Mouse (Mus musculus): ENCODE results near the gene Specc1l. TPM values are rescaled to one million over a fixed set of nuclear protein-coding genes. Genes with fewer than 3 reads are reported as not detected.

Specc1l gene
- polyA plus RNA-seq, 1 experiment from 2014 or later: 32.1 TPM

GRCm38 (mm10) chr10:75316872-75316907 is 104.8 kb downstream of the Specc1l start, which contains the start of gene Adora2a:
Adora2a (plus strand) TSS chr10:75316877.
- H3K36me3 ChIP-seq: peaks cover 5% of the 10 kb centered on the region; the same call in 1 of the 2 replicates
- H3K9me3 ChIP-seq (replicated peaks): no peaks in the 10 kb centered on the region
- 4% methylated on average over 4 of the region's 4 CpGs for WGBS
- peaks cover 22% of the 10 kb centered on the region for H3K4me1 ChIP-seq
- peak within 1 kb of the TSS; percentile 47 for H3K4me3 ChIP-seq (replicated peaks)
- no peak within 1 kb of the TSS for H3K27ac ChIP-seq (replicated peaks)
- H3K9ac ChIP-seq: 0 out of 2 replicates have a peak within 1 kb of the TSS, but pooled peaks have one; percentile 21
- H3K27me3 ChIP-seq: peaks cover 37% of the 10 kb centered on the region
- peak within 1 kb of the TSS; percentile 79 for H3K4me2 ChIP-seq (replicated peaks)
- 0 out of 2 replicates have a peak, but pooled peaks have one; percentile 8 for ATAC-seq (ENCODE audit: insufficient number of reproducible peaks, low FRiP score, low TSS enrichment, low read depth)

- H3K9me3 ChIP-seq (replicated peaks): no peaks in the 10 kb centered on the region
- peaks cover 22% of the 10 kb centered on the region for H3K4me1 ChIP-seq
- no peak overlapping the region for H3K27ac ChIP-seq (replicated peaks)
- peak overlapping the region; percentile 47 for H3K4me3 ChIP-seq (replicated peaks)
- WGBS: under 1% methylated on average over 80 of the region's 81 CpGs
- peaks cover 37% of the 10 kb centered on the region for H3K27me3 ChIP-seq
- H3K4me2 ChIP-seq (replicated peaks): peak overlapping the region; percentile 79
- H3K36me3 ChIP-seq: peaks cover 5% of the 10 kb centered on the region; the same call in 1 of the 2 replicates
- ATAC-seq (ENCODE audit: insufficient number of reproducible peaks, low FRiP score, low TSS enrichment, low read depth): peak; percentile 35; the same call in 1 of the 2 replicates
- H3K9ac ChIP-seq: 0 out of 2 replicates have a peak overlapping the region, but pooled peaks have one; percentile 21
Measured at GRCm38 (mm10) chr10:75316908-75317761, 105.3 kb downstream of the Specc1l start.

- Histone ChIP-seq H3K27ac (replicated peaks) (no peak overlapping the region), H3K27me3 (peaks cover 37% of the 10 kb centered on the region), H3K4me3 (replicated peaks) (peak overlapping the region; percentile 47), H3K9me3 (replicated peaks) (no peaks in the 10 kb centered on the region), H3K9ac (no peak overlapping the region), H3K4me1 (peaks cover 22% of the 10 kb centered on the region), H3K4me2 (replicated peaks) (peak overlapping the region; percentile 79; the same call in 1 of the 2 replicates), H3K36me3 (no peaks in the 10 kb centered on the region)
- 82% methylated on average over 6 of the region's 6 CpGs for WGBS
- ATAC-seq (ENCODE audit: insufficient number of reproducible peaks, low FRiP score, low TSS enrichment, low read depth): no peak
Measured at GRCm38 (mm10) chr10:75318206-75318605, 106.3 kb downstream of the Specc1l start.

- H3K36me3 ChIP-seq: no peaks in the 10 kb centered on the region
- no peak for ATAC-seq (ENCODE audit: insufficient number of reproducible peaks, low FRiP score, low TSS enrichment, low read depth)
- H3K27me3 ChIP-seq: peaks cover 37% of the 10 kb centered on the region
- H3K27ac ChIP-seq (replicated peaks): no peak overlapping the region
- no peak overlapping the region for H3K9ac ChIP-seq
- H3K4me2 ChIP-seq (replicated peaks): no peak overlapping the region
- WGBS: 53% methylated on average over 4 of the region's 4 CpGs
- no peak overlapping the region for H3K4me3 ChIP-seq (replicated peaks)
- no peaks in the 10 kb centered on the region for H3K9me3 ChIP-seq (replicated peaks)
- H3K4me1 ChIP-seq: peaks cover 22% of the 10 kb centered on the region
Measured at GRCm38 (mm10) chr10:75320321-75320720, 108.4 kb downstream of the Specc1l start.

GRCm38 (mm10) chr10:75322966-75323365 is 111.1 kb downstream of the Specc1l start:
- H3K9ac ChIP-seq: no peak overlapping the region
- peaks cover 19% of the 10 kb centered on the region for H3K27me3 ChIP-seq
- no peak overlapping the region for H3K27ac ChIP-seq (replicated peaks)
- 58% methylated on average over 6 of the region's 6 CpGs for WGBS
- H3K36me3 ChIP-seq: no peaks in the 10 kb centered on the region
- no peak overlapping the region for H3K4me3 ChIP-seq (replicated peaks)
- no peaks in the 10 kb centered on the region; the same call in 1 of the 2 replicates for H3K4me1 ChIP-seq
- H3K4me2 ChIP-seq (replicated peaks): no peak overlapping the region
- no peaks in the 10 kb centered on the region for H3K9me3 ChIP-seq (replicated peaks)
- ATAC-seq (ENCODE audit: insufficient number of reproducible peaks, low FRiP score, low TSS enrichment, low read depth): no peak

GRCm38 (mm10) chr10:75323986-75324385 is 112.1 kb downstream of the Specc1l start:
- no peak for ATAC-seq (ENCODE audit: insufficient number of reproducible peaks, low FRiP score, low TSS enrichment, low read depth)
- no peaks in the 10 kb centered on the region for H3K36me3 ChIP-seq
- H3K4me1 ChIP-seq: no peaks in the 10 kb centered on the region; the same call in 1 of the 2 replicates
- H3K27me3 ChIP-seq: peaks cover 9% of the 10 kb centered on the region
- H3K9me3 ChIP-seq (replicated peaks): no peaks in the 10 kb centered on the region
- H3K27ac ChIP-seq (replicated peaks): no peak overlapping the region
- no peak overlapping the region for H3K9ac ChIP-seq
- no peak overlapping the region for H3K4me3 ChIP-seq (replicated peaks)
- H3K4me2 ChIP-seq (replicated peaks): no peak overlapping the region
- 82% methylated on average over 8 of the region's 8 CpGs for WGBS

GRCm38 (mm10) chr10:75324391-75324790 is 112.5 kb downstream of the Specc1l start:
- no peaks in the 10 kb centered on the region for H3K9me3 ChIP-seq (replicated peaks)
- H3K4me2 ChIP-seq (replicated peaks): no peak overlapping the region
- H3K36me3 ChIP-seq: no peaks in the 10 kb centered on the region
- ATAC-seq (ENCODE audit: insufficient number of reproducible peaks, low FRiP score, low TSS enrichment, low read depth): no peak
- peaks cover 5% of the 10 kb centered on the region for H3K27me3 ChIP-seq
- H3K4me3 ChIP-seq (replicated peaks): no peak overlapping the region
- no peak overlapping the region for H3K9ac ChIP-seq
- no peak overlapping the region for H3K27ac ChIP-seq (replicated peaks)
- H3K4me1 ChIP-seq: no peaks in the 10 kb centered on the region; the same call in 1 of the 2 replicates
- WGBS: 65% methylated on average over 10 of the region's 10 CpGs

- no peak overlapping the region for H3K27ac ChIP-seq (replicated peaks)
- no peaks in the 10 kb centered on the region for H3K9me3 ChIP-seq (replicated peaks)
- no peak overlapping the region for H3K4me2 ChIP-seq (replicated peaks)
- WGBS: 95% methylated on average over 23 of the region's 23 CpGs
- no peaks in the 10 kb centered on the region for H3K36me3 ChIP-seq
- no peak overlapping the region for H3K9ac ChIP-seq
- no peak overlapping the region for H3K4me3 ChIP-seq (replicated peaks)
- ATAC-seq (ENCODE audit: insufficient number of reproducible peaks, low FRiP score, low TSS enrichment, low read depth): no peak
- no peaks in the 10 kb centered on the region for H3K27me3 ChIP-seq
- no peaks in the 10 kb centered on the region; the same call in 1 of the 2 replicates for H3K4me1 ChIP-seq
Measured at GRCm38 (mm10) chr10:75325821-75326220, 113.9 kb downstream of the Specc1l start.

- no peak overlapping the region for H3K4me2 ChIP-seq (replicated peaks)
- H3K36me3 ChIP-seq: no peaks in the 10 kb centered on the region
- no peak overlapping the region for H3K4me3 ChIP-seq (replicated peaks)
- H3K9ac ChIP-seq: no peak overlapping the region
- no peaks in the 10 kb centered on the region; the same call in 1 of the 2 replicates for H3K4me1 ChIP-seq
- no peaks in the 10 kb centered on the region for H3K9me3 ChIP-seq (replicated peaks)
- WGBS: 61% methylated on average over 3 of the region's 3 CpGs
- no peak overlapping the region for H3K27ac ChIP-seq (replicated peaks)
- no peaks in the 10 kb centered on the region for H3K27me3 ChIP-seq
- ATAC-seq (ENCODE audit: insufficient number of reproducible peaks, low FRiP score, low TSS enrichment, low read depth): peak; percentile 15; the same call in 1 of the 2 replicates
Measured at GRCm38 (mm10) chr10:75326553-75326952, 114.7 kb downstream of the Specc1l start.

- 74% methylated on average over 11 of the region's 11 CpGs for WGBS
- Histone ChIP-seq H3K4me3 (replicated peaks) (no peak overlapping the region), H3K4me2 (replicated peaks) (no peak overlapping the region), H3K27ac (replicated peaks) (no peak overlapping the region), H3K9me3 (replicated peaks) (no peaks in the 10 kb centered on the region), H3K36me3 (no peaks in the 10 kb centered on the region), H3K9ac (no peak overlapping the region), H3K27me3 (no peaks in the 10 kb centered on the region), H3K4me1 (no peaks in the 10 kb centered on the region; the same call in 1 of the 2 replicates)
- no peak for ATAC-seq (ENCODE audit: insufficient number of reproducible peaks, low FRiP score, low TSS enrichment, low read depth)
Measured at GRCm38 (mm10) chr10:75327081-75327480, 115.2 kb downstream of the Specc1l start.

- 51% methylated on average over 4 of the region's 4 CpGs for WGBS
- H3K9ac ChIP-seq: no peak overlapping the region
- H3K4me3 ChIP-seq (replicated peaks): no peak overlapping the region
- no peaks in the 10 kb centered on the region for H3K9me3 ChIP-seq (replicated peaks)
- ATAC-seq (ENCODE audit: insufficient number of reproducible peaks, low FRiP score, low TSS enrichment, low read depth): no peak
- H3K4me1 ChIP-seq: no peaks in the 10 kb centered on the region
- no peaks in the 10 kb centered on the region for H3K27me3 ChIP-seq
- H3K27ac ChIP-seq (replicated peaks): no peak overlapping the region
- H3K4me2 ChIP-seq (replicated peaks): no peak overlapping the region
- no peaks in the 10 kb centered on the region for H3K36me3 ChIP-seq
Measured at GRCm38 (mm10) chr10:75328201-75328704, 116.4 kb downstream of the Specc1l start.

Measured in embryonic facial prominence, embryonic 15.5 days (tissue).